Comparison of ENCODE assay signal across 1 mouse cellular context in genomic region chr17:31914323-31914722, GRCm38 (mm10).
TF ChIP-seq lines count a peak whose summit lies in the region.

No protein-coding gene starts in this region.

TF ChIP-seq in CH12.LX, 34 proteins besides CTCF, POLR2A, EP300 and RAD21 (continued from another document):
- TF ChIP-seq CHD1 (IDR thresholded peaks at IDR 0.05; ENCODE audit: low read depth, low read length) (no peak), JUN (IDR thresholded peaks at IDR 0.05; ENCODE audit: insufficient read depth, low read depth, low read length) (peak; percentile 63; the same call in 1 of the 2 replicates)
